Mouse (Mus musculus) myocyte (in vitro differentiated cells): ENCODE measurements at regions not wholly inside any gene's neighbourhood (a gene's known extent, or its start where the extent isn't known, plus 50 kb on each side); places are given as distances from the start of the nearest gene placed in this dataset.

Source experiments
- MAX ChIP-seq: IDR thresholded peaks from one replicate; pipeline ENCODE4 v1.6.1; 2011; ENCODE audit warnings: low read depth, mild to moderate bottlenecking, control low read depth
- POLR2AphosphoS2 ChIP-seq: IDR thresholded peaks from one replicate; pipeline ENCODE4 v1.6.1; 2011; ENCODE audit warnings: low read depth, control low read depth; ENCODE audit not compliant: insufficient read length

DNA sequence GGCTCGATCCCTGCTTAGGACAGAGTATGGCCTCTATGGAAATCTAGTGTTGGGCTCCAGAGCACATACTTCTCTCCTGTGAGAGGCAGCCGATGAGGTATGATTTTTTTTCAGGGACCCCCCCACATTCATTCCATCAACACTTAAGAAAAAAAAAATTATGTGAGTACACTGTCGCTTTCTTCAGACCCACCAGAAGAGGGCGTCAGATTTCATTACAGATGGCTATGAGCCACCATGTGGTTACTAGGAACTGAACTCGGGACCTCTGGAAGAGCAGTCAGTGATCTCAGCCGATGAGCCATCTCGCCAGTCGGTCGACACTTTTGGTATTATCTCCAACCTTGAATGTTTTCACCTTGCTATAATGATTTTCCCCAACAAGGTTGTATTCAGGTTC is 145.4 kb upstream of the Plxnc1 start:
- TF ChIP-seq POLR2AphosphoS2 (no peak), MAX (no peak)
